Mouse (Mus musculus): ENCODE measurements around the gene Ykt6. TPM values are rescaled to one million over a fixed set of nuclear protein-coding genes. Genes with fewer than 3 reads are reported as not detected.
"Not testable (repeated sequence)": the region's sequence is repeated elsewhere in the genome, so short reads cannot be mapped to it uniquely, and the experiment has no call there.

The Ykt6 gene
- total RNA-seq, 2 experiments from 2014 or later: 18.2 to 54.2 TPM

GRCm38 (mm10) chr11:5989954-5990593, 34.6 kb downstream of the Ykt6 start:
- no peak for ATAC-seq (ENCODE audit: poor library complexity, severe bottlenecking)

GRCm38 (mm10) chr11:5990910-5991309, 35.4 kb downstream of the Ykt6 start:
- ATAC-seq (ENCODE audit: poor library complexity, severe bottlenecking): peak; percentile 61

- no peak for ATAC-seq (ENCODE audit: poor library complexity, severe bottlenecking)
Observed at GRCm38 (mm10) chr11:5994212-5994611, 38.7 kb downstream of the Ykt6 start.

- ATAC-seq (ENCODE audit: poor library complexity, severe bottlenecking): no peak
Observed at GRCm38 (mm10) chr11:5994880-5995279, 39.4 kb downstream of the Ykt6 start.

- peak; percentile 77 for ATAC-seq (ENCODE audit: poor library complexity, severe bottlenecking)
Observed at GRCm38 (mm10) chr11:5995989-5996388, 40.5 kb downstream of the Ykt6 start.

- no peak for ATAC-seq (ENCODE audit: poor library complexity, severe bottlenecking)
Observed at GRCm38 (mm10) chr11:5998472-5998871, 43.0 kb downstream of the Ykt6 start.

GRCm38 (mm10) chr11:5999832-6000771, 44.6 kb downstream of the Ykt6 start:
- ATAC-seq (ENCODE audit: poor library complexity, severe bottlenecking): peak; percentile 43

- ATAC-seq (ENCODE audit: poor library complexity, severe bottlenecking): no peak
Observed at GRCm38 (mm10) chr11:6000961-6001682, 45.6 kb downstream of the Ykt6 start.

GRCm38 (mm10) chr11:6001981-6002649, 46.6 kb downstream of the Ykt6 start:
- ATAC-seq (ENCODE audit: poor library complexity, severe bottlenecking): no peak

- no peak for ATAC-seq (ENCODE audit: poor library complexity, severe bottlenecking)
Observed at GRCm38 (mm10) chr11:6003046-6003639, 47.6 kb downstream of the Ykt6 start.

GRCm38 (mm10) chr11:6005374-6006043, 50.0 kb downstream of the Ykt6 start:
- ATAC-seq (ENCODE audit: poor library complexity, severe bottlenecking): 0 out of 2 replicates have a peak, but pooled peaks have one; percentile 10

- ATAC-seq (ENCODE audit: poor library complexity, severe bottlenecking): not testable (repeated sequence)
Observed at GRCm38 (mm10) chr11:6006351-6007009, 51.0 kb downstream of the Ykt6 start.

- ATAC-seq (ENCODE audit: poor library complexity, severe bottlenecking): peak; percentile 54; the same call in 1 of the 2 replicates
Observed at GRCm38 (mm10) chr11:6007010-6007778, 51.7 kb downstream of the Ykt6 start.

- not testable (repeated sequence) for ATAC-seq (ENCODE audit: poor library complexity, severe bottlenecking)
Observed at GRCm38 (mm10) chr11:6007779-6008128, 52.3 kb downstream of the Ykt6 start.

GRCm38 (mm10) chr11:6010751-6011482, 55.4 kb downstream of the Ykt6 start:
- not testable (repeated sequence) for ATAC-seq (ENCODE audit: poor library complexity, severe bottlenecking)

GRCm38 (mm10) chr11:6011879-6012278, 56.4 kb downstream of the Ykt6 start:
- no peak for ATAC-seq (ENCODE audit: poor library complexity, severe bottlenecking)

- no peak for ATAC-seq (ENCODE audit: poor library complexity, severe bottlenecking)
Observed at GRCm38 (mm10) chr11:6013359-6013758, 57.9 kb downstream of the Ykt6 start.

GRCm38 (mm10) chr11:6015011-6015431, 59.5 kb downstream of the Ykt6 start:
- no peak for ATAC-seq (ENCODE audit: poor library complexity, severe bottlenecking)

Data from megakaryocyte, adult 5-6 weeks (primary cell).